Mouse (Mus musculus) C2C12 (cell line): ENCODE measurements around the gene Pde4c.

ENCODE experiments used
- CTCF ChIP-seq: IDR thresholded peaks from one replicate; pipeline ENCODE4 v1.5.1; 2011; ENCODE audit not compliant: control insufficient read depth, insufficient read depth, insufficient read length
- FOSL1 ChIP-seq: IDR thresholded peaks from one replicate; pipeline ENCODE4 v1.8.0; 2011; ENCODE audit warnings: mild to moderate bottlenecking, low read length; ENCODE audit not compliant: poor library complexity, insufficient read depth, severe bottlenecking
- MAX ChIP-seq: IDR thresholded peaks from one replicate; pipeline ENCODE4 v1.6.1; 2011; ENCODE audit warnings: mild to moderate bottlenecking, control low read depth
- MYOG ChIP-seq: IDR thresholded peaks from one replicate; pipeline ENCODE4 v1.6.1; 2011; ENCODE audit not compliant: control insufficient read depth, insufficient read length; ENCODE audit errors: extremely low read depth
- USF1 ChIP-seq: IDR thresholded peaks from one replicate; pipeline ENCODE4 v1.6.1; 2011; ENCODE audit warnings: low read depth, mild to moderate bottlenecking, control low read depth, moderate library complexity

DNA sequence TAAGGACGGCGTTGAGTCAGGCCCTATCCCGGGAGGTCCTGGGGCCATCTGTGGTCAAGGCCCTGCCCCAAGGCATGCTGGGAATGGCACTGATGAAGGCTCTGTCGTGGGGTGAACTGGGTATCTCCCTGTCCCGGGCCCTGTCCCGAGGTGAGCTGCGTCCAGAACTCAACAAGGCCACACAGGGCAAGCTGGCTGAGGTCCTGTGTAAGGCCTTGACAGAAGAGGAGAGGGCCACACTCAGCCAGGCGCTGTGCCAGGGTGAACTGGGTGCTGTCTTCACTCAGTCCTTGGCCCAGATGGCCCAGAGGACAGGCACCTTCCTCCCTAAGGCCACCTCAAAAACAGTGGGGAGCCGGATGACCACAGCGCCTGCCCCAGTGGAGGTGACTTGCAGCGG is 12.5 kb upstream of the Pde4c start:
- TF ChIP-seq CTCF (no peak), MYOG (no peak), MAX (no peak), FOSL1 (no peak), USF1 (no peak)
